Mouse (Mus musculus) liver, embryonic 14.5 days (tissue): ENCODE results near the gene Slc17a8. TPM values are rescaled to one million over a fixed set of nuclear protein-coding genes. Genes with fewer than 3 reads are reported as not detected.

Source experiments
- ATAC-seq: fragments of 200-750 bp; cut with Nextera tagmentation; 2 replicates; pipeline ENCODE4 v1.8.0; 2017; ENCODE audit warnings: moderate number of reproducible peaks, mild to moderate bottlenecking, moderate library complexity; ENCODE audit not compliant: insufficient read depth
- DNase-seq, 3 experiments: peaks; one replicate each; pipeline ENCODE4 v3.0.0-alpha.2; 2012 to 2013; ENCODE audit warnings: low read depth in 3 of 3, low spot score in 3 of 3
- H3K27ac ChIP-seq: fragments of 300-500 bp; sonication (generic); 2 replicates; pipeline ENCODE4 v1.5.1; 2014; ENCODE audit warnings: moderate library complexity, mild to moderate bottlenecking, control low read depth, inconsistent platforms
- H3K27me3 ChIP-seq: fragments of 300-500 bp; sonication (generic); 2 replicates; pipeline ENCODE4 v1.6.1; 2014; ENCODE audit warnings: mild to moderate bottlenecking, low read length, moderate library complexity; ENCODE audit not compliant: control insufficient read depth, insufficient read depth
- H3K36me3 ChIP-seq: fragments of 300-500 bp; sonication (generic); replicated peaks from 2 replicates; pipeline ENCODE4 v1.6.1; 2014; ENCODE audit warnings: low read depth; ENCODE audit not compliant: control insufficient read depth, insufficient read depth
- H3K4me1 ChIP-seq, 2 experiments: fragments of 200-500 bp in 1 of 2; fragments of 300-500 bp in 1 of 2; sonication (generic) in 1 of 2; replicated peaks; 2 replicates each; pipeline ENCODE4 v1.6.1; 2012 to 2014; ENCODE audit warnings: antibody characterized with exemption in 1 of 2, inconsistent platforms in 1 of 2, low read length in 1 of 2; ENCODE audit not compliant: control insufficient read depth in 2 of 2, insufficient read depth in 2 of 2
- H3K4me2 ChIP-seq: fragments of 300-500 bp; sonication (generic); 2 replicates; pipeline ENCODE4 v1.6.1; 2014; ENCODE audit warnings: low read depth, mild to moderate bottlenecking, control low read depth, moderate library complexity
- H3K4me3 ChIP-seq, 2 experiments: fragments of 200-500 bp in 1 of 2; fragments of 300-500 bp in 1 of 2; sonication (generic) in 1 of 2; 2 replicates each; pipeline ENCODE4 v1.5.1; 2012 to 2014; ENCODE audit warnings: low read depth in 2 of 2, low read length in 2 of 2, mild to moderate bottlenecking in 2 of 2, control low read depth in 1 of 2, inconsistent platforms in 1 of 2, moderate library complexity in 1 of 2; ENCODE audit not compliant: insufficient read depth in 1 of 2
- H3K9ac ChIP-seq: fragments of 300-500 bp; sonication (generic); replicated peaks from 2 replicates; pipeline ENCODE4 v1.6.1; 2014; ENCODE audit warnings: mild to moderate bottlenecking, control low read depth, moderate library complexity
- H3K9me3 ChIP-seq: fragments of 300-500 bp; sonication (generic); 2 replicates; pipeline ENCODE4 v1.6.1; 2016; ENCODE audit warnings: low read length, mixed read lengths; ENCODE audit not compliant: control insufficient read depth
- CTCF ChIP-seq: IDR thresholded peaks from 2 replicates; pipeline ENCODE4 v1.5.1; 2016; ENCODE audit warnings: antibody characterized with exemption, low read depth, control low read depth
- EP300 ChIP-seq: IDR thresholded peaks from 2 replicates; pipeline ENCODE4 v1.6.1; 2016; ENCODE audit warnings: antibody characterized with exemption, low read depth
- WGBS: fragments of 180-500 bp; shearing (Covaris S2); extraction: QIAGEN DNeasy Blood & Tissue Kit; methylation state at CpG from one replicate; pipeline ENCODE4 v1.1.7; 2014; ENCODE audit not compliant: insufficient replicate concordance; 5-methylcytosine and 5-hydroxymethylcytosine counted together
- polyA plus RNA-seq, 2 experiments: library from polyadenylated mRNA; depleted of rRNA in 1 of 2; stranded (reverse) in 1 of 2; unstranded in 1 of 2; fragments of >200 nt; fragmentation: Nextera tagmentation in 1 of 2; extraction: Ambion mirVana in 1 of 2; gene quantifications; 2 replicates each; pipeline versions ENCODE4 v1.2.1 to v1.2.3; 2012 to 2014

Gene Slc17a8
- polyA plus RNA-seq, 2 experiments: 0.04 TPM; not detected in 1

- H3K27me3 ChIP-seq: no peaks in the 10 kb centered on the region
- no peak overlapping the region for H3K4me2 ChIP-seq
- peak; percentile 35 to 53 (median 40) for DNase-seq
- H3K9ac ChIP-seq: no peak overlapping the region
- ATAC-seq: no peak
- TF ChIP-seq CTCF (peak; percentile 66), EP300 (no peak)
- no peaks in the 10 kb centered on the region for H3K9me3 ChIP-seq
- no peak overlapping the region for H3K4me3 ChIP-seq
- no peak overlapping the region for H3K27ac ChIP-seq
- peaks cover 0 to 3% of the 10 kb centered on the region in 2 experiments; a peak in 1 of 4 replicates for H3K4me1 ChIP-seq
- WGBS: 31% methylated on average over 3 of the region's 3 CpGs
- no peaks in the 10 kb centered on the region for H3K36me3 ChIP-seq
Measured at GRCm38 (mm10) chr10:89630052-89630451, 9.0 kb upstream of the Slc17a8 start.

GRCm38 (mm10) chr10:89626714-89627113 is 5.7 kb upstream of the Slc17a8 start:
- no peaks in the 10 kb centered on the region for H3K9me3 ChIP-seq
- H3K36me3 ChIP-seq: no peaks in the 10 kb centered on the region
- TF ChIP-seq EP300: no peak
- no peak for TF ChIP-seq CTCF
- DNase-seq (no peak), ATAC-seq (no peak)
- WGBS: 59% methylated on average over 2 of the region's 2 CpGs
- H3K4me1 ChIP-seq: no peaks in the 10 kb centered on the region
- H3K4me2 ChIP-seq: no peak overlapping the region
- H3K27me3 ChIP-seq: no peaks in the 10 kb centered on the region
- H3K27ac ChIP-seq: no peak overlapping the region
- no peak overlapping the region for H3K9ac ChIP-seq
- H3K4me3 ChIP-seq: no peak overlapping the region

- Histone ChIP-seq H3K9me3 (no peaks in the 10 kb centered on the region), H3K36me3 (no peaks in the 10 kb centered on the region), H3K9ac (no peak overlapping the region), H3K4me1 (no peaks in the 10 kb centered on the region), H3K4me2 (no peak overlapping the region), H3K27ac (no peak overlapping the region), H3K4me3 (no peak overlapping the region), H3K27me3 (no peaks in the 10 kb centered on the region)
- 69% methylated on average over 2 of the region's 2 CpGs for WGBS
- TF ChIP-seq EP300 (no peak), CTCF (no peak)
- ATAC-seq: no peak
- DNase-seq: no peak
Measured at GRCm38 (mm10) chr10:89624196-89624595, 3.1 kb upstream of the Slc17a8 start.

- Histone ChIP-seq H3K27me3 (no peaks in the 10 kb centered on the region), H3K4me3 (no peak overlapping the region), H3K9ac (no peak overlapping the region), H3K9me3 (no peaks in the 10 kb centered on the region), H3K27ac (no peak overlapping the region), H3K36me3 (no peaks in the 10 kb centered on the region), H3K4me2 (no peak overlapping the region), H3K4me1 (peaks cover 4 to 12% of the 10 kb centered on the region in 2 experiments)
- DNase-seq: no peak
- WGBS: 60% methylated on average over 5 of the region's 5 CpGs
- no peak for TF ChIP-seq EP300
- no peak for TF ChIP-seq CTCF
- ATAC-seq: no peak
Measured at GRCm38 (mm10) chr10:89599311-89599710, 21.7 kb downstream of the Slc17a8 start.

- Histone ChIP-seq H3K9ac (no peak overlapping the region), H3K36me3 (no peaks in the 10 kb centered on the region), H3K4me1 (peaks cover 7 to 25% of the 10 kb centered on the region in 2 experiments), H3K4me3 (no peak overlapping the region), H3K4me2 (no peak overlapping the region), H3K27ac (no peak overlapping the region), H3K27me3 (no peaks in the 10 kb centered on the region), H3K9me3 (no peaks in the 10 kb centered on the region)
- TF ChIP-seq EP300 (no peak), CTCF (no peak)
- 7% methylated on average over 4 of the region's 4 CpGs for WGBS
- DNase-seq: no peak
- ATAC-seq: peak; percentile 39; the same call in 1 of the 2 replicates
Measured at GRCm38 (mm10) chr10:89597275-89597674, 23.8 kb downstream of the Slc17a8 start.
